Mouse (Mus musculus) megakaryocyte, embryonic 14.5 days (primary cell): ENCODE data around the gene Ntn1.

Experiments used
- FLI1 ChIP-seq: IDR thresholded peaks from 2 replicates; pipeline ENCODE4 v1.6.1; 2012; ENCODE audit warnings: low read length, inconsistent platforms, mixed read lengths
- GATA1 ChIP-seq: IDR thresholded peaks from 3 replicates; pipeline ENCODE4 v1.6.1; 2012; ENCODE audit warnings: mixed read lengths, low read length, inconsistent platforms, borderline replicate concordance

DNA sequence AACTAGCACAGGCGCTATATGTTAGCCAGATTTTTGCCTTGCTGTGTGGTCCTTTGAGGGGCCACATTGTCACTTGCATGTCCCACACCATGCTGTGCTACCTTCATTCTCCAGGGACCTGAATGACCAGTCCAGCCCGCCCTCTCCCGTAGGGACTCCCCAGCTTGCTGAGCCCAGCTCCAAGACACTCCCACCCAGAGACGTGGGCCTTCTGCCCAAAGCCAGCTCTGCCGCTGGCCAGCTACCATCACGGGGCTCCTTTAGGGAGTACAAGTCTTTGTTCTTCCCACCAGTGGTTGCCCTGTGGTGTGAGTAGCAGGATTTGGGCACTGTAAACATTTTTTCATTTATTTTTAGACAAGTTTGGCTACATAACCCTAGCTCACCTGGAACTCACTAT, 204.1 kb downstream of the Ntn1 start:
- TF ChIP-seq GATA1: no peak
- no peak for TF ChIP-seq FLI1
